Comparison of ENCODE assay signal across 8 mouse cellular contexts in the genomic region with DNA sequence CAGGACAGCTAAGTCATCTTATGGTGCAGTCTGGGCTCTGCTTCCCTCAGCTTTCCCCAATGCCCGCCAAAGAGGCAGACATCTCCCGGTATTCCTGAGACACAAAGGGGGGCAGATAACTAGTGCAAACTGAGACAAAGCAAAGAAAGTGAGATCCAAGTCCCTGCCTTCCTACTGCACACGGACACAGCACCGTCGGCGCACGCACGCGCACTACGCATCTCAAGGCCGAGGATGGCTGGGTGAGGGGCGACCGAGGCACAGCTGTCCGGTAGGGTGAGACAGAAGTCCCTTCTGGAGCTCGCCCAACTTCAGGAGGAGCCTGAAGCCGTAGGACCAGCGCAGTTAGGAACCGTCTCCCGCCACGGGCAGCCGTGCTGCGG. TPM values are rescaled to one million over a fixed set of nuclear protein-coding genes. Genes with fewer than 3 reads are reported as not detected.
DNase-seq lines count a peak whose midpoint lies in the region; ATAC-seq and TF ChIP-seq lines count a peak whose summit lies in the region.

No protein-coding gene starts in this region.

- H3K27me3 ChIP-seq in embryonic facial prominence, embryonic 10.5 days (replicated peaks; ENCODE audit: low read depth, poor library complexity, severe bottlenecking) = no peaks in the 10 kb centered on the region
- H3K27me3 ChIP-seq in heart, embryonic 14.5 days (ENCODE audit: control insufficient read depth, insufficient read depth, low read length) = no peaks in the 10 kb centered on the region

- H3K9me3 ChIP-seq in embryonic facial prominence, embryonic 10.5 days = no peaks in the 10 kb centered on the region
- H3K9me3 ChIP-seq in heart, embryonic 14.5 days (ENCODE audit: control insufficient read depth, low read length) = no peaks in the 10 kb centered on the region

- H3K4me1 ChIP-seq in embryonic facial prominence, embryonic 10.5 days = peaks cover 35% of the 10 kb centered on the region
- H3K4me1 ChIP-seq in heart, embryonic 14.5 days (ENCODE audit: control insufficient read depth in 2 of 2, insufficient read depth in 2 of 2, low read length in 2 of 2) = peaks cover 5 to 18% of the 10 kb centered on the region in 2 experiments
- peaks cover 9% of the 10 kb centered on the region for H3K4me1 ChIP-seq in lung, adult 2 months (ENCODE audit: control insufficient read depth, insufficient read depth, low read length)
- peaks cover 4% of the 10 kb centered on the region for H3K4me1 ChIP-seq in olfactory bulb, adult 2 months (ENCODE audit: control insufficient read depth, insufficient read depth, low read length)

- no peak for TF ChIP-seq POLR2A in lung, adult 2 months (IDR thresholded peaks at IDR 0.05; ENCODE audit: borderline replicate concordance, extremely low read depth, low read depth, low read length)
- TF ChIP-seq POLR2A in olfactory bulb, adult 2 months (IDR thresholded peaks at IDR 0.05; ENCODE audit: insufficient read depth, low read depth, low read length) = 0 out of 2 replicates have a peak, but pooled peaks have one; percentile 35

- peak overlapping the region; percentile 98 for H3K9ac ChIP-seq in heart, embryonic 14.5 days (ENCODE audit: low read length)

- ATAC-seq in CD4-positive, CD25-positive, alpha-beta regulatory T cell, adult 4 months = peak; percentile 9
- peak; percentile 79 for ATAC-seq in heart, embryonic 14.5 days (ENCODE audit: insufficient number of reproducible peaks, insufficient read depth, low FRiP score, low read depth)

- peak overlapping the region; percentile 87 for H3K4me2 ChIP-seq in heart, embryonic 14.5 days (ENCODE audit: low read length)

- peak; percentile 88 for DNase-seq in MN1 (ENCODE audit: low spot score)
- DNase-seq in embryonic facial prominence, embryonic 10.5 days (ENCODE audit: low spot score) = peak; percentile 83
- DNase-seq in kidney, postnatal 4 days = peak; percentile 82 to 87
- no peak for DNase-seq in lung, adult 2 months
- no peak for DNase-seq in thymus, postnatal 14 days

- H3K36me3 ChIP-seq in embryonic facial prominence, embryonic 10.5 days (replicated peaks) = peaks cover 42% of the 10 kb centered on the region
- H3K36me3 ChIP-seq in heart, embryonic 14.5 days (ENCODE audit: control insufficient read depth, insufficient read depth, low read length) = peaks cover 42% of the 10 kb centered on the region

- peak overlapping the region; percentile 99 for H3K27ac ChIP-seq in embryonic facial prominence, embryonic 10.5 days (replicated peaks)
- H3K27ac ChIP-seq in heart, embryonic 14.5 days (replicated peaks in 1 of 2; ENCODE audit: control insufficient read depth in 1 of 2, insufficient read depth in 1 of 2, low read depth in 2 of 2, low read length in 2 of 2) = peak overlapping the region; percentile 86 to 98
- H3K27ac ChIP-seq in olfactory bulb, adult 2 months (ENCODE audit: insufficient read depth, low read depth, low read length) = peak overlapping the region; percentile 60

- TF ChIP-seq CTCF in lung, adult 2 months (IDR thresholded peaks at IDR 0.05; ENCODE audit: insufficient read depth, low read length) = no peak
- 0 out of 2 replicates have a peak, but pooled peaks have one; percentile 36 for TF ChIP-seq CTCF in olfactory bulb, adult 2 months (IDR thresholded peaks at IDR 0.05; ENCODE audit: insufficient read depth, low read depth, low read length)

- under 1% methylated on average over 22 of the region's 22 CpGs for WGBS in embryonic facial prominence, embryonic 10.5 days
- under 1% methylated on average over 22 of the region's 22 CpGs for WGBS in heart, embryonic 14.5 days
- WGBS in lung, adult 2 months = under 1% methylated on average over 22 of the region's 22 CpGs
- WGBS in olfactory bulb, adult 2 months = under 1% methylated on average over 22 of the region's 22 CpGs

- peak overlapping the region; percentile 87 for H3K4me3 ChIP-seq in embryonic facial prominence, embryonic 10.5 days
- H3K4me3 ChIP-seq in heart, embryonic 14.5 days (ENCODE audit: control insufficient read depth in 1 of 2, insufficient read depth in 1 of 2, low read depth in 1 of 2, low read length in 2 of 2) = peak overlapping the region; percentile 76 to 92
- H3K4me3 ChIP-seq in lung, adult 2 months (replicated peaks; ENCODE audit: extremely low read depth, low read depth, low read length) = peak overlapping the region; percentile 93
- H3K4me3 ChIP-seq in olfactory bulb, adult 2 months (ENCODE audit: insufficient read depth, low read depth, low read length) = peak overlapping the region; percentile 84

RNA-seq across cellular contexts. Expression of gene Ahsa2, which starts 0.5 kb away (rescaled TPM):
- polyA plus RNA-seq in CD4-positive, CD25-positive, alpha-beta regulatory T cell, adult 4 months (2017; shearing (Covaris generic)) = 10 to 100 TPM; 28.2 to 45.5 TPM
- 138 and 147 TPM in 2 replicates for polyA plus RNA-seq in embryonic facial prominence, embryonic 10.5 days (2016; fragmentation: Nextera tagmentation; extraction: Ambion mirVana)
- 50.9 and 54.2 TPM in 2 replicates for polyA plus RNA-seq in heart, embryonic 14.5 days (2014; fragmentation: Nextera tagmentation; extraction: Ambion mirVana)
- 5.6 and 7.9 TPM in 2 replicates for polyA plus RNA-seq in lung, adult 2 months (2012; rRNA removed)
- polyA plus RNA-seq in olfactory bulb, adult 2 months (2012; ENCODE audit: insufficient read depth, insufficient read length, low replicate concordance, missing spikeins) = not detected in 2 replicates

RNA-seq across cellular contexts. Expression of gene 1700093K21Rik, which starts 23.6 kb away (rescaled TPM):
- polyA plus RNA-seq in CD4-positive, CD25-positive, alpha-beta regulatory T cell, adult 4 months (2017; shearing (Covaris generic)) = not detected
- polyA plus RNA-seq in embryonic facial prominence, embryonic 10.5 days (2016; fragmentation: Nextera tagmentation; extraction: Ambion mirVana) = 0.19 TPM in 1 of 2 replicates, not detected in the other
- polyA plus RNA-seq in heart, embryonic 14.5 days (2014; fragmentation: Nextera tagmentation; extraction: Ambion mirVana) = not detected in 2 replicates
- polyA plus RNA-seq in lung, adult 2 months (2012; rRNA removed) = not detected in 2 replicates
- polyA plus RNA-seq in olfactory bulb, adult 2 months (2012; ENCODE audit: insufficient read depth, insufficient read length, low replicate concordance, missing spikeins) = not detected in 2 replicates

Comparison
In these comparisons a context has a peak if more than half of its experiments do, and no peak if none do; other contexts are left out.
1. DNase-seq: peak in MN1 (single experiment), embryonic facial prominence, embryonic 10.5 days (single experiment) and kidney, postnatal 4 days (2 of 2); none in lung, adult 2 months (single experiment) and thymus, postnatal 14 days (single experiment).
2. Peak in every context shown above with its lines, with median percentiles within 50 percentile points of each other: H3K27ac ChIP-seq and H3K4me3 ChIP-seq.